Mouse (Mus musculus) liver, embryonic 14.5 days (tissue): Measurements from ENCODE around the gene Acer1. TPM values are rescaled to one million over a fixed set of nuclear protein-coding genes. Genes with fewer than 3 reads are reported as not detected.

ENCODE experiments used
- ATAC-seq: fragments of 200-750 bp; cut with Nextera tagmentation; 2 replicates; pipeline ENCODE4 v1.8.0; 2017; ENCODE audit warnings: moderate number of reproducible peaks, mild to moderate bottlenecking, moderate library complexity; ENCODE audit not compliant: insufficient read depth
- DNase-seq, 3 experiments: peaks; one replicate each; pipeline ENCODE4 v3.0.0-alpha.2; 2012 to 2013; ENCODE audit warnings: low read depth in 3 of 3, low spot score in 3 of 3
- H3K27ac ChIP-seq: fragments of 300-500 bp; sonication (generic); 2 replicates; pipeline ENCODE4 v1.5.1; 2014; ENCODE audit warnings: moderate library complexity, mild to moderate bottlenecking, control low read depth, inconsistent platforms
- H3K27me3 ChIP-seq: fragments of 300-500 bp; sonication (generic); 2 replicates; pipeline ENCODE4 v1.6.1; 2014; ENCODE audit warnings: mild to moderate bottlenecking, low read length, moderate library complexity; ENCODE audit not compliant: control insufficient read depth, insufficient read depth
- H3K36me3 ChIP-seq: fragments of 300-500 bp; sonication (generic); replicated peaks from 2 replicates; pipeline ENCODE4 v1.6.1; 2014; ENCODE audit warnings: low read depth; ENCODE audit not compliant: control insufficient read depth, insufficient read depth
- H3K4me1 ChIP-seq, 2 experiments: fragments of 200-500 bp in 1 of 2; fragments of 300-500 bp in 1 of 2; sonication (generic) in 1 of 2; replicated peaks; 2 replicates each; pipeline ENCODE4 v1.6.1; 2012 to 2014; ENCODE audit warnings: antibody characterized with exemption in 1 of 2, inconsistent platforms in 1 of 2, low read length in 1 of 2; ENCODE audit not compliant: control insufficient read depth in 2 of 2, insufficient read depth in 2 of 2
- H3K4me2 ChIP-seq: fragments of 300-500 bp; sonication (generic); 2 replicates; pipeline ENCODE4 v1.6.1; 2014; ENCODE audit warnings: low read depth, mild to moderate bottlenecking, control low read depth, moderate library complexity
- H3K4me3 ChIP-seq, 2 experiments: fragments of 200-500 bp in 1 of 2; fragments of 300-500 bp in 1 of 2; sonication (generic) in 1 of 2; 2 replicates each; pipeline ENCODE4 v1.5.1; 2012 to 2014; ENCODE audit warnings: low read depth in 2 of 2, low read length in 2 of 2, mild to moderate bottlenecking in 2 of 2, control low read depth in 1 of 2, inconsistent platforms in 1 of 2, moderate library complexity in 1 of 2; ENCODE audit not compliant: insufficient read depth in 1 of 2
- H3K9ac ChIP-seq: fragments of 300-500 bp; sonication (generic); replicated peaks from 2 replicates; pipeline ENCODE4 v1.6.1; 2014; ENCODE audit warnings: mild to moderate bottlenecking, control low read depth, moderate library complexity
- H3K9me3 ChIP-seq: fragments of 300-500 bp; sonication (generic); 2 replicates; pipeline ENCODE4 v1.6.1; 2016; ENCODE audit warnings: low read length, mixed read lengths; ENCODE audit not compliant: control insufficient read depth
- CTCF ChIP-seq: IDR thresholded peaks from 2 replicates; pipeline ENCODE4 v1.5.1; 2016; ENCODE audit warnings: antibody characterized with exemption, low read depth, control low read depth
- EP300 ChIP-seq: IDR thresholded peaks from 2 replicates; pipeline ENCODE4 v1.6.1; 2016; ENCODE audit warnings: antibody characterized with exemption, low read depth
- WGBS: fragments of 180-500 bp; shearing (Covaris S2); extraction: QIAGEN DNeasy Blood & Tissue Kit; methylation state at CpG from one replicate; pipeline ENCODE4 v1.1.7; 2014; ENCODE audit not compliant: insufficient replicate concordance; 5-methylcytosine and 5-hydroxymethylcytosine counted together
- polyA plus RNA-seq, 2 experiments: library from polyadenylated mRNA; depleted of rRNA in 1 of 2; stranded (reverse) in 1 of 2; unstranded in 1 of 2; fragments of >200 nt; fragmentation: Nextera tagmentation in 1 of 2; extraction: Ambion mirVana in 1 of 2; gene quantifications; 2 replicates each; pipeline versions ENCODE4 v1.2.1 to v1.2.3; 2012 to 2014

Acer1 gene
- polyA plus RNA-seq, 2 experiments = not detected

GRCm38 (mm10) chr17:56962642-56963405, 19.1 kb downstream of the Acer1 start:
- no peak for DNase-seq
- WGBS = 44% methylated on average over 5 of the region's 5 CpGs

GRCm38 (mm10) chr17:56961880-56962279, 20.0 kb downstream of the Acer1 start:
- no peak for DNase-seq
- Histone ChIP-seq H3K36me3 (no peaks in the 10 kb centered on the region), H3K27ac (no peak overlapping the region), H3K27me3 (no peaks in the 10 kb centered on the region), H3K9ac (no peak overlapping the region), H3K9me3 (no peaks in the 10 kb centered on the region), H3K4me3 (no peak overlapping the region), H3K4me1 (peaks cover 13 to 14% of the 10 kb centered on the region in 2 experiments), H3K4me2 (no peak overlapping the region)
- 77% methylated on average over 4 of the region's 4 CpGs for WGBS
- TF ChIP-seq CTCF (peak; percentile 39), EP300 (no peak)
- ATAC-seq = no peak

More at GRCm38 (mm10) chr17:56962642-56963405, 19.1 kb downstream of the Acer1 start:
- Histone ChIP-seq H3K27ac (no peak overlapping the region), H3K4me1 (peaks cover 7% of the 10 kb centered on the region in 2 experiments), H3K9ac (no peak overlapping the region), H3K4me3 (no peak overlapping the region), H3K9me3 (no peaks in the 10 kb centered on the region), H3K27me3 (no peaks in the 10 kb centered on the region), H3K36me3 (no peaks in the 10 kb centered on the region), H3K4me2 (no peak overlapping the region)
- no peak for ATAC-seq
- TF ChIP-seq EP300 (no peak), CTCF (no peak)

- ATAC-seq = no peak
- TF ChIP-seq CTCF (no peak), EP300 (no peak)
- Histone ChIP-seq H3K27ac (no peak overlapping the region), H3K36me3 (no peaks in the 10 kb centered on the region), H3K27me3 (no peaks in the 10 kb centered on the region), H3K9me3 (no peaks in the 10 kb centered on the region), H3K9ac (no peak overlapping the region), H3K4me1 (peaks cover 13 to 14% of the 10 kb centered on the region in 2 experiments), H3K4me3 (no peak overlapping the region), H3K4me2 (no peak overlapping the region)
- 58% methylated on average over 4 of the region's 4 CpGs for WGBS
- DNase-seq = no peak
These were observed 23.3 kb downstream of the Acer1 start for GRCm38 (mm10) chr17:56958667-56959066.

GRCm38 (mm10) chr17:56957763-56958429, 24.0 kb downstream of the Acer1 start:
- H3K9me3 ChIP-seq = no peaks in the 10 kb centered on the region
- WGBS = 8% methylated on average over 11 of the region's 11 CpGs
- peak overlapping the region; percentile 12; the same call in 1 of the 2 replicates for H3K27ac ChIP-seq
- H3K4me1 ChIP-seq = peaks cover 13 to 18% of the 10 kb centered on the region in 2 experiments
- no peaks in the 10 kb centered on the region for H3K27me3 ChIP-seq
- TF ChIP-seq EP300 (no peak), CTCF (no peak)
- H3K9ac ChIP-seq = no peak overlapping the region
- ATAC-seq = peak; percentile 98
- H3K4me2 ChIP-seq = peak overlapping the region; percentile 41
- H3K36me3 ChIP-seq = no peaks in the 10 kb centered on the region
- no peak overlapping the region for H3K4me3 ChIP-seq
- DNase-seq = peak; percentile 59 to 68 (median 67)

GRCm38 (mm10) chr17:56954871-56955270, 27.1 kb downstream of the Acer1 start:
- no peak for DNase-seq
- H3K9ac ChIP-seq = no peak overlapping the region; the same call in 1 of the 2 replicates
- no peaks in the 10 kb centered on the region for H3K36me3 ChIP-seq
- ATAC-seq = no peak
- WGBS = 55% methylated on average over 7 of the region's 7 CpGs
- peaks cover 13 to 18% of the 10 kb centered on the region in 2 experiments for H3K4me1 ChIP-seq
- no peak overlapping the region for H3K4me3 ChIP-seq
- TF ChIP-seq CTCF (no peak), EP300 (no peak)
- H3K27me3 ChIP-seq = no peaks in the 10 kb centered on the region
- H3K27ac ChIP-seq = no peak overlapping the region
- no peak overlapping the region for H3K4me2 ChIP-seq
- no peaks in the 10 kb centered on the region for H3K9me3 ChIP-seq
